Mouse (Mus musculus) thymus, adult 18-20 months (tissue): ENCODE data around the gene Ank2.

Experiments used
- DNase-seq, 2 experiments: peaks; one replicate each; pipeline ENCODE4 v3.0.0; 2022; ENCODE audit warnings: mixed read lengths in 2 of 2

Gene Ank2

GRCm38 (mm10) chr3:127225799-127226730 is 273.1 kb downstream of the Ank2 start:
- no peak for DNase-seq

- DNase-seq, result no peak
Measured at GRCm38 (mm10) chr3:127225167-127225798, 273.9 kb downstream of the Ank2 start.

GRCm38 (mm10) chr3:127224315-127225166 is 274.6 kb downstream of the Ank2 start:
- no peak for DNase-seq

- no peak for DNase-seq
Measured at GRCm38 (mm10) chr3:127222086-127222485, 277.1 kb downstream of the Ank2 start.

GRCm38 (mm10) chr3:127220859-127221258 is 278.3 kb downstream of the Ank2 start:
- DNase-seq, result no peak

GRCm38 (mm10) chr3:127213534-127213933 is 285.6 kb downstream of the Ank2 start:
- no peak for DNase-seq

GRCm38 (mm10) chr3:127211119-127211518 is 288.0 kb downstream of the Ank2 start:
- DNase-seq, result no peak

- no peak for DNase-seq
Measured at GRCm38 (mm10) chr3:127210552-127210951, 288.6 kb downstream of the Ank2 start.

GRCm38 (mm10) chr3:127208871-127209270 is 290.3 kb downstream of the Ank2 start:
- DNase-seq, result no peak

- no peak for DNase-seq
Measured at GRCm38 (mm10) chr3:127205883-127206434, 293.2 kb downstream of the Ank2 start.

- DNase-seq, result no peak
Measured at GRCm38 (mm10) chr3:127202484-127203115, 296.6 kb downstream of the Ank2 start.

GRCm38 (mm10) chr3:127200789-127201188 is 298.4 kb downstream of the Ank2 start:
- no peak for DNase-seq

- DNase-seq, result no peak
Measured at GRCm38 (mm10) chr3:127199112-127199665, 300.0 kb downstream of the Ank2 start.

GRCm38 (mm10) chr3:127198656-127199055 is 300.5 kb downstream of the Ank2 start:
- DNase-seq, result no peak

- DNase-seq, result no peak
Measured at GRCm38 (mm10) chr3:127188789-127189128, 310.4 kb downstream of the Ank2 start.

- no peak for DNase-seq
Measured at GRCm38 (mm10) chr3:127188086-127188788, 310.9 kb downstream of the Ank2 start.

GRCm38 (mm10) chr3:127187081-127187480 is 312.1 kb downstream of the Ank2 start:
- no peak for DNase-seq

GRCm38 (mm10) chr3:127186239-127186638 is 312.9 kb downstream of the Ank2 start:
- no peak for DNase-seq

GRCm38 (mm10) chr3:127183998-127184753 is 315.0 kb downstream of the Ank2 start:
- DNase-seq, result no peak

- DNase-seq, result no peak
Measured at GRCm38 (mm10) chr3:127172697-127173096, 326.5 kb downstream of the Ank2 start.

GRCm38 (mm10) chr3:127170246-127170645 is 328.9 kb downstream of the Ank2 start:
- DNase-seq, result no peak
